Mouse (Mus musculus) kidney, postnatal 0 days (tissue): ENCODE measurements at regions not wholly inside any gene's neighbourhood (a gene's known extent, or its start where the extent isn't known, plus 50 kb on each side); places are given as distances from the start of the nearest gene placed in this dataset.
A peak's percentile ranks its signal among the peaks of the same experiment; 100 is the strongest.

Experiments
- ATAC-seq: fragments of 200-750 bp; cut with Nextera tagmentation; replicated peaks from 2 replicates; pipeline ENCODE4 v1.8.0; 2017; ENCODE audit warnings: low read depth, moderate number of reproducible peaks, moderate TSS enrichment, moderate library complexity; ENCODE audit not compliant: low FRiP score
- DNase-seq: peaks from one replicate; pipeline ENCODE4 v3.0.0-alpha.2; 2016; ENCODE audit warnings: low spot score
- H3K27ac ChIP-seq: fragments of 300-500 bp; sonication (generic); 2 replicates; pipeline ENCODE4 v1.5.1; 2014; ENCODE audit warnings: mild to moderate bottlenecking
- H3K27me3 ChIP-seq: fragments of 300-500 bp; sonication (generic); 2 replicates; pipeline ENCODE4 v1.6.1; 2014; ENCODE audit warnings: low read length, mixed read lengths; ENCODE audit not compliant: insufficient read depth
- H3K36me3 ChIP-seq: fragments of 300-500 bp; sonication (generic); 2 replicates; pipeline ENCODE4 v1.6.1; 2014; ENCODE audit warnings: low read length, mixed read lengths; ENCODE audit not compliant: insufficient read depth
- H3K4me1 ChIP-seq: fragments of 300-500 bp; sonication (generic); replicated peaks from 2 replicates; pipeline ENCODE4 v1.6.1; 2014; ENCODE audit warnings: antibody characterized with exemption, low read length, mixed read lengths; ENCODE audit not compliant: insufficient read depth
- H3K4me2 ChIP-seq: fragments of 300-500 bp; sonication (generic); 2 replicates; pipeline ENCODE4 v1.6.1; 2014; ENCODE audit warnings: mild to moderate bottlenecking, low read length, moderate library complexity, mixed read lengths
- H3K4me3 ChIP-seq: fragments of 300-500 bp; sonication (generic); replicated peaks from 2 replicates; pipeline ENCODE4 v1.5.1; 2014; ENCODE audit warnings: low read depth, low read length
- H3K9ac ChIP-seq: fragments of 300-500 bp; sonication (generic); 2 replicates; pipeline ENCODE4 v1.6.1; 2014; ENCODE audit warnings: low read depth, low read length
- H3K9me3 ChIP-seq: fragments of 300-500 bp; sonication (generic); replicated peaks from 2 replicates; pipeline ENCODE4 v1.6.1; 2016; ENCODE audit warnings: low read length, inconsistent platforms, mixed read lengths
- CTCF ChIP-seq: IDR thresholded peaks from 2 replicates; pipeline ENCODE4 v1.5.1; 2016; ENCODE audit warnings: antibody characterized with exemption, low read depth, mild to moderate bottlenecking, moderate library complexity
- WGBS: fragments of 180-500 bp; shearing (Covaris S2); extraction: QIAGEN DNeasy Blood & Tissue Kit; methylation state at CpG from one replicate; pipeline ENCODE4 v1.1.7; 2014; 5-methylcytosine and 5-hydroxymethylcytosine counted together

GRCm38 (mm10) chr1:57684387-57685162, 89.4 kb upstream of the Spats2l start:
- Histone ChIP-seq H3K4me1 (no peaks in the 10 kb centered on the region), H3K4me2 (no peak overlapping the region), H3K9ac (no peak overlapping the region), H3K36me3 (no peaks in the 10 kb centered on the region), H3K4me3 (no peak overlapping the region), H3K27ac (no peak overlapping the region), H3K27me3 (no peaks in the 10 kb centered on the region), H3K9me3 (no peaks in the 10 kb centered on the region)
- WGBS: 48% methylated on average over 14 of the region's 14 CpGs
- no peak for TF ChIP-seq CTCF
- ATAC-seq (no peak), DNase-seq (no peak)

DNA sequence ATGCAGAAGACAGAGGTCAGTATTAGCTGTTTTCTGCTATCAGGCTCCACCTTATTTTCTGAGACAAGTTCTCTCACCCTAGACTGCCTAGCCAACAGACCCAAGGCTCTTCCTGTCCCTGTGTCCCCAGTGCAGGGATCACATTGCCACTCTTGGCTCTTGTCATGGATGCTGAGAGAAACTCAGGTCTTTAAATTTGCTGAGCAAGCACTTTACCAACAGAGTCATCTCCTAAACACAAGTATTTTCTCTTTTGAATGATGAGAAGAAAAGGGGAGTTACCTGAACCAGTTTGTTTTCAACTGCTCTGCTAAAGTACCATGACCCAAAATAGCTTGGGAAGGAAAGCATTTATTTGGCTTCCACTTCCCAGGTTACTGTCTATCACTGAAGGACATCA, 84.7 kb upstream of the Spats2l start:
- Histone ChIP-seq H3K9me3 (no peaks in the 10 kb centered on the region), H3K27me3 (no peaks in the 10 kb centered on the region), H3K36me3 (no peaks in the 10 kb centered on the region), H3K4me1 (no peaks in the 10 kb centered on the region), H3K9ac (no peak overlapping the region), H3K4me2 (no peak overlapping the region), H3K27ac (no peak overlapping the region), H3K4me3 (no peak overlapping the region)
- no peak for TF ChIP-seq CTCF
- no peak for DNase-seq
- no peak for ATAC-seq

- no peak for TF ChIP-seq CTCF
- Histone ChIP-seq H3K27me3 (no peaks in the 10 kb centered on the region), H3K4me1 (no peaks in the 10 kb centered on the region), H3K36me3 (no peaks in the 10 kb centered on the region), H3K4me2 (no peak overlapping the region), H3K4me3 (no peak overlapping the region), H3K9ac (no peak overlapping the region), H3K9me3 (no peaks in the 10 kb centered on the region), H3K27ac (no peak overlapping the region)
- no peak for ATAC-seq
- DNase-seq: no peak
- 80% methylated on average over 4 of the region's 4 CpGs for WGBS
Measured at GRCm38 (mm10) chr1:57707906-57708305, 66.1 kb upstream of the Spats2l start.

DNA sequence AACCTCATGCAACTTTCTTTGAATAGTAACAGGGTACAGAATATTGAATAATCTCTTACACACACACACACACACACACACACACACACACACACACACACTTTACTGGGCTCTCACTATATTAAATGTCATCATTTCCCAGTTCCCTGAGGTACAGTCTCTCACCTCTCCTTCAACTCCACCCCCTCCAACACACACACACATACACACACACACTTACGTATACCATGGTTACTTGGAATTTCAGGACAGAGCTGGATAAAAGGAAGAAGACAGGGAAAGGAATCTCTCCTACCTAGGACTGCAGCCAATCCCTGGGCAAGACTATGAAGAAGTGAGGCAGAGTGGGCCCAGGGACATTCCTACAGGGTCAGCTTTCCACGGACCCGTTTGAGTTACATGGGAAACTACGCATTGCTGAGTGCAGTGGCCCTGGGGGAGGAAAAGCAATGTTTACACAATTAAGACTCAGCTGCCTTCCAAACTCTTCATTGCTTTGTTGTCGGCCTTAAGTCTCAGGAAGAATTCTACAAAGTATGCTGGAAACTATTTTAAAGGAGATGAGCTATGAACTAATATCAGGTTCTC, 61.0 kb upstream of the Spats2l start:
- no peak for TF ChIP-seq CTCF
- peak; percentile 65 for DNase-seq
- Histone ChIP-seq H3K27me3 (no peaks in the 10 kb centered on the region), H3K9me3 (no peaks in the 10 kb centered on the region), H3K9ac (no peak overlapping the region), H3K4me1 (no peaks in the 10 kb centered on the region), H3K27ac (no peak overlapping the region), H3K4me2 (no peak overlapping the region), H3K36me3 (no peaks in the 10 kb centered on the region), H3K4me3 (no peak overlapping the region)
- 37% methylated on average over 5 of the region's 5 CpGs for WGBS
- ATAC-seq: no peak

DNA sequence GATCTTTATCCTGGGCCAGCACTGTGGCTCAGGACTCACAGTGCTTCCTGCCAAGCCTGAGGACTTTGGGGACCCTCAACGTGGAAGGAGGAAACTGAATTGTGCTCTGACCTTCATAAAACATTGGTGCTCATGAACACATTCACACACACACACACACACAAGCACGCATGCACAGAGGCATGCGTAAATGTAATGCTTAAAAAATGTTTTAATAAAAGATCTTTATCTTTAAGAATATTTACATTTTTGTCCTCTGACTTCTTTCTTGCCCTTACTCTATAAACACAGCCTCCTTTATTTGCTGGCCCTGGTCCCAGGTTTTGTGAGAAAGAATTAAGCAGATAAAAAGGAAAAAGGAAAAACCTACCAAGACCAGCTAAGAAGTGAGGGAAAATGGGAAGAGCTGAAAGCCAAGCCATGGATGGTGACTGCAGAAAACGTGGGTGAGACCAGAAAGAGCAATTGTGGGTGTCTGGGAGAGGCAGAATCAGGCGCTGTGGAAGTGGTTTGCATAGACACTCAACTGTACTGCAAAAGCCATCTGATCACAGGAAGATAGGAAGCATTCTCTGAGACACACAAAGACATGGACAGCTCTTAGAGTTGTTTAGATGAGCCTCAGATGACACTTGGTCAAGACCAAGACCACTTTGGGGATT, 56.7 kb upstream of the Spats2l start:
- Histone ChIP-seq H3K4me2 (no peak overlapping the region), H3K4me1 (no peaks in the 10 kb centered on the region), H3K9ac (no peak overlapping the region), H3K9me3 (no peaks in the 10 kb centered on the region), H3K4me3 (no peak overlapping the region), H3K27me3 (no peaks in the 10 kb centered on the region), H3K27ac (no peak overlapping the region), H3K36me3 (no peaks in the 10 kb centered on the region)
- ATAC-seq (no peak), DNase-seq (peak; percentile 58)
- WGBS: 58% methylated on average over 5 of the region's 5 CpGs
- TF ChIP-seq CTCF: no peak

DNA sequence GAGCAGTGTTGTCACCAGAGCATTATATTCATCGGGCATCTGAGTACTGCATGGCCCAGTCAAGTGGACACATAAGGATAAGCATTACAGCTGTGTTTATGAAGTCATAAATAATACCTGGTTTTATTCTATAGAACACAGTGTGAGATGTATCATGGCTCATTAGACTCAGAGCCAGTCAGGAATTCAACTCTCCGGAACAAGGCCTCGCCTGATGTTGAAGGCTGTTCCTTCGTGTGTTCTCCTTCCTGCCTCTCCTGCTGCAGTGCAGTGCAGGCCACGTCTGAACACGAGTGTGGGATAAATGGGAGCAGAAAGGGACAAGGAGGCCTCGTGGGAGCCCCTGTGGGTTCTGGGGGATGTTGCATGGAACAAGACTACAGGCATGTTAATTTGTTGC, 55.6 kb upstream of the Spats2l start:
- no peak; the same call in 1 of the 2 replicates for ATAC-seq
- 22% methylated on average over 7 of the region's 7 CpGs for WGBS
- no peak overlapping the region for H3K9ac ChIP-seq

More for the DNA sequence above, 55.6 kb upstream of the Spats2l start:
- no peaks in the 10 kb centered on the region for H3K36me3 ChIP-seq
- H3K9me3 ChIP-seq: no peaks in the 10 kb centered on the region
- peak; percentile 58 for DNase-seq
- H3K4me3 ChIP-seq: no peak overlapping the region
- no peaks in the 10 kb centered on the region for H3K4me1 ChIP-seq
- H3K27ac ChIP-seq: no peak overlapping the region; the same call in 1 of the 2 replicates
- TF ChIP-seq CTCF: no peak
- H3K27me3 ChIP-seq: no peaks in the 10 kb centered on the region
- H3K4me2 ChIP-seq: no peak overlapping the region
